Mouse (Mus musculus): ENCODE results near the gene Agbl5.
"Not testable (repeated sequence)": the region's sequence is repeated elsewhere in the genome, so short reads cannot be mapped to it uniquely, and the experiment has no call there.

Agbl5 gene

GRCm38 (mm10) chr5:30888337-30889087, at the start of gene Agbl5:
Gene Agbl5 (plus strand): TSS chr5:30888694.
- peak; percentile 95 to 97 for DNase-seq (ENCODE audit: low spot score in 2 of 2)

GRCm38 (mm10) chr5:30839731-30840130, 48.8 kb upstream of the Agbl5 start:
- DNase-seq (ENCODE audit: low spot score in 2 of 2) = no peak

- no peak for DNase-seq (ENCODE audit: low spot score in 2 of 2)
Measured at GRCm38 (mm10) chr5:30841896-30842295, 46.6 kb upstream of the Agbl5 start.

- no peak for DNase-seq (ENCODE audit: low spot score in 2 of 2)
Measured at GRCm38 (mm10) chr5:30849891-30850555, 38.5 kb upstream of the Agbl5 start.

GRCm38 (mm10) chr5:30850556-30850925, 38.0 kb upstream of the Agbl5 start:
- no peak for DNase-seq (ENCODE audit: low spot score in 2 of 2)

DNA sequence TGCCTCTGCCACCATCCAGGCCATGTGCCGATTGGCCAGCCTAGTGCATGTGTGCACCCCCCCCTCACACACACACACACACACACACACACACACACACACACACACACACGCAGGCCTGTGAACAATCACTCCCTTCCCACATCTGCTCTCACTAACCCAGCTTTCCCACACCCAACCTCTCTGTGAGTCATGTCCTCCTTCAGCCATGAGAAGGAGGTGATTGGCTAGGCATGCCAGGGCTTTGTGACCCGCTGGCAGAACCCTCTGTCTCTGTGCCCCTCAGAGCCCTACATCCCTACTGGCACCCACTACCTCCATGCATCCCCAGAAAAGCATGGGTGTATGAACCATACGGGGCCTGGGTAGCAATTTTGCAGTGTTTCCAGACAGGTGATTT, 35.0 kb upstream of the Agbl5 start:
- no peak for DNase-seq (ENCODE audit: low spot score in 2 of 2)

DNA sequence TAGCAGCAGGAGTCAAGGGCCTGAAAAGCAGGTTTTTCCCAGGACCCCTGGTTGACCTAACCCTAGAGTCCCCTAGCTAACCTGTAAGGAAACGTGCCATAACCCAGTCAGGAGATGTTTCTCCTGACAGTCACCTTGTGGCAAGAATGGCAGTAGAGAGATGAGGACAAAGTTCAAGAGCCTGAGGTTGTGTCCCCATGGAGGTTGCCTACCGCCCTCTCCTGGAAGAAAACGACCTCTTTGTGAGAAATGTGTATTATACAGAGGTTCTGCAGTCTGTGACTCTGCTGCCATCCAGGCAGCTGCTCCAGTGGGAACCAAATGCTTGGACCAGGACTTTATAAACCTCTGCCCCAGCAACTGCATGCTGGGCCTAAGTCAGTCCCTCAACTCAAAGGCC, 32.8 kb upstream of the Agbl5 start:
- DNase-seq (ENCODE audit: low spot score in 2 of 2) = no peak

GRCm38 (mm10) chr5:30856124-30856523, 32.4 kb upstream of the Agbl5 start:
- no peak for DNase-seq (ENCODE audit: low spot score in 2 of 2)

- DNase-seq (ENCODE audit: low spot score in 2 of 2) = no peak
Measured at GRCm38 (mm10) chr5:30863852-30864251, 24.6 kb upstream of the Agbl5 start.

GRCm38 (mm10) chr5:30864322-30864721, 24.2 kb upstream of the Agbl5 start:
- no peak for DNase-seq (ENCODE audit: low spot score in 2 of 2)

GRCm38 (mm10) chr5:30866871-30867270, 21.6 kb upstream of the Agbl5 start:
- no peak for DNase-seq (ENCODE audit: low spot score in 2 of 2)

- DNase-seq (ENCODE audit: low spot score in 2 of 2) = no peak
Measured at GRCm38 (mm10) chr5:30867712-30868111, 20.8 kb upstream of the Agbl5 start, which contains the start of gene Tmem214. Gene Tmem214 (plus strand): TSS chr5:30868012.

GRCm38 (mm10) chr5:30868981-30869380, 19.5 kb upstream of the Agbl5 start:
- no peak for DNase-seq (ENCODE audit: low spot score in 2 of 2)

DNA sequence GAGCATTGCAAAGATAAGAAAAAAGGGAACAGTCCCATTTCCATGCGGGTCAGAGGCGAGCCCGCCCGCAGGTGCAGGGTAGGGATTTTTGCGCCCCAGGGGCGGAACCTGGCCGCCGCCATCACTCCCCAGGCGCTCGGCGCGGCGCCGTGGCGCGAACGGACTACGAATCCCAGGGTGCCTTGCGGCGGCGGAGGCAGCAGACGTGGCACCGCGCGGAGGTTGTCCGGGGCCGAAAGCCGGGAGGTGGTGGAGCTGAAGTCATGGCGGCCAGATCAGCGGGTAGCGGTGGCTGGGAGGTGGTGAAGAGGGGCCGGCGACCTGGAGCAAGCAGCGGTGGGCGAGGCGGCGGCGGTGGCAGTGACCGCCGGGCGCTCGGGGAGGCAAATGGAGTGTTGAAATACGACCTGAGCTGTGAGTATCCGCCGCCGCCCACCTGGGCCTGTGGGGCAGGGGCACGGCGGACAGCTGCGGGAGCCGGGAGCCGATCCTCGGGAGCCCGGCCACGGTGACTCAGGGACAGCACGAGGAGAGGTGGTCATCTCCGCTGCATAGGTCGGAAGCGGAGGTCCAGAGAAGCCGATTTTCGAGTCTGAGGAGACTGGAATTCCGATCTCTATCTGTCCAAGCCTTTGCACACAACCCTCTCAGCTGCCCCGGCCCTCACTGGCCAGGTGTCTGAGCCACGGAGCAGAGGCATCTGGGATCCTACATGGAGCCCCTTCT, 18.9 kb upstream of the Agbl5 start:
- DNase-seq (ENCODE audit: low spot score in 2 of 2) = peak; percentile 92 to 93

DNA sequence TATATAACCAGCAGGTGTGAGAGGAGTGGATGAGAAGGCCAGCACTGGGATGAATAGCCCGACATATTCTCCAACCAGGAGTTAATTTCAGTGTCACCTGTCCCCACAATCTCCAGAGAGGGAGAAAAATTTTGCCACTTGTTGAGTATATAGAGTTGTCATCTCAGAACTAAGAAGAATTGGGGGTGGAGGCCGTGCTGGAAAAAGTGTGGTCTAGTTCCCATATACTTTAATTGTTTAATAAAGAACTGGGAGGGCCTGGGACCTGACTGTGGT, 18.4 kb upstream of the Agbl5 start:
- DNase-seq (ENCODE audit: low spot score in 2 of 2) = no peak

GRCm38 (mm10) chr5:30872574-30872973, 15.9 kb upstream of the Agbl5 start:
- DNase-seq (ENCODE audit: low spot score in 2 of 2) = no peak

- no peak for DNase-seq (ENCODE audit: low spot score in 2 of 2)
Measured at GRCm38 (mm10) chr5:30874365-30874764, 14.1 kb upstream of the Agbl5 start.

- no peak for DNase-seq (ENCODE audit: low spot score in 2 of 2)
Measured at GRCm38 (mm10) chr5:30878616-30879015, 9.9 kb upstream of the Agbl5 start.

DNA sequence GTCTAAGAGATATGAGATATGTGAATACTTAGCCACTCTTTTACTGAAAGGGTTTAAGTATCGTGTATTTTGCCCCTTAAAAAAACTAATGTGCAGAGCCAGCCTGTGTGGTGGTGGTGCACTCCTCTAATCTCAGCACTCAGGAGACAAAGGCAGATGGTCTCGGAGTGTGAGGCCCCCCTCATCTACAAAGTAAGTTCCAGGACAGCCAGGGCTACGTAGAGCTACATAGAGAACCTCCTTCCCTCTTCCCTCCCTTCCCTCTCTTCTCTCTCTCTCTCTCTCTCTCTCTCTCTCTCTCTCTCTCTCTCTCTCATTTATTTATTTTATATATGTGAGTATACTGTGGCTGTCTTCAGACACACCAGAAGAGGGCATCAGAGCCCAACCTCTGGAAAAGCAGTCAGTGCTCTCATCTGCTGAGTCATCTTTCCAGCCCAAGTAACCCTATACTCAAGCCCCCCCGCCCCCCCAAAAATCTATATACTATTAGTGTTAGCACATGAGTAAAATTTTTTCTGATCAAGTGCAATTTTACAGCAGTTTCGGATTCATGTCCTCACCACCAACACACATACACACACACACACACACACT, 9.0 kb upstream of the Agbl5 start:
- DNase-seq (ENCODE audit: low spot score in 2 of 2) = no peak

- not testable (repeated sequence) for DNase-seq (ENCODE audit: low spot score in 2 of 2)
Measured at GRCm38 (mm10) chr5:30881839-30882238, 6.7 kb upstream of the Agbl5 start.

GRCm38 (mm10) chr5:30886209-30886608, 2.3 kb upstream of the Agbl5 start:
- DNase-seq (ENCODE audit: low spot score in 2 of 2) = no peak

DNA sequence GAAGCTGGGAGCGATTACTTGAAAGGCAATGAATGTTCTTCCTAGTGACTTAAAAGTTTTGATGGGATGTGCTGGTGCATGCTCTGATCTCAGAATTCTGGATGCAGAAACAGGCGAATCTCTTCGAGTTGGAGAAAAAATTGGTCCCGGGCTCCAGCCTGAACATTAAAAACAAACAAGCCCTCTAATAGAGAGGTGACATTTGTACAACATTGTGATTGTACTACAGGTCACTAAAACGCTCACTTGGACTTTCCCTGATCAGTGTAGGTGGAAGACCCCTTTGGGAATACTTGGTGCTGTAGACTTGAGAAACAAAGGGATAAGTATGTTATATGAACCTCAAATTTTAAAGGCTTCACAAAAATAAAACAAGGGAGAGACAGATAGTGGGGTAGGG, 1.8 kb upstream of the Agbl5 start:
- no peak for DNase-seq (ENCODE audit: low spot score in 2 of 2)

DNA sequence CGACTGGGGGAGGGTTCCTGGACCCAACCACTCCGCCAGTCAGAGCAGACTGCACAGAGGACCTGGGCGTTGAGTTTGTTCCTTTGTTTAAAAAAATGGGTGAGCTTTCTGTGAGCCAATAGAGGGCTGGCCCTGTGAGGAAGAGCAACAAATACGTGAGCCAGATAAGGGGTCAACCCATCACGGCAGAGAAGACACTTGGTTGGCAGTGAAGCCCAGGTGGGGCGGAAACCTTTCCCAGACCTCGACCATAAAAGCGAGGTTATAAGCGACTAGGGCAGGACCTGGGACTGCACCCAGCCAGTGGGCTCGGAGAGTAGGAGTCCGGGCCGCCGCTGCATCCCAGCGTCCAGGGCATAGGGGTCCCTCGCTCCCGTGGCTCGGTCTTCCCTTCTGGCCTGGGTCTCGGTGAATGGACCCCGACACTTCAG, 1.1 kb upstream of the Agbl5 start:
- no peak for DNase-seq (ENCODE audit: low spot score in 2 of 2)
